Mouse (Mus musculus) c-Kit-positive CD71-positive TER-119-negative erythroid progenitor cells, embryonic 14.5 days (primary cell): Measurements from ENCODE around the gene Gm20388.
"Not testable (repeated sequence)": the region's sequence is repeated elsewhere in the genome, so short reads cannot be mapped to it uniquely, and the experiment has no call there.

Source experiments
- DNase-seq: peaks from one replicate; pipeline ENCODE4 v3.0.0-alpha.2; 2013; ENCODE audit warnings: low read depth

The Gm20388 gene

GRCm38 (mm10) chr8:120315644-120316043, 405.0 kb downstream of the Gm20388 start:
- no peak for DNase-seq

- no peak for DNase-seq
Measured at GRCm38 (mm10) chr8:120316707-120317106, 406.1 kb downstream of the Gm20388 start.

GRCm38 (mm10) chr8:120317118-120317824, 406.6 kb downstream of the Gm20388 start:
- no peak for DNase-seq

GRCm38 (mm10) chr8:120318476-120318991, 407.9 kb downstream of the Gm20388 start:
- DNase-seq = no peak

GRCm38 (mm10) chr8:120319449-120319848, 408.8 kb downstream of the Gm20388 start:
- peak; percentile 68 for DNase-seq

- DNase-seq = no peak
Measured at GRCm38 (mm10) chr8:120320146-120320545, 409.5 kb downstream of the Gm20388 start.

- no peak for DNase-seq
Measured at GRCm38 (mm10) chr8:120321724-120322123, 411.1 kb downstream of the Gm20388 start.

- DNase-seq = no peak
Measured at GRCm38 (mm10) chr8:120322956-120323448, 412.4 kb downstream of the Gm20388 start.

- no peak for DNase-seq
Measured at GRCm38 (mm10) chr8:120324555-120324954, 413.9 kb downstream of the Gm20388 start.

- DNase-seq = no peak
Measured at GRCm38 (mm10) chr8:120325172-120325767, 414.6 kb downstream of the Gm20388 start.

GRCm38 (mm10) chr8:120327131-120327554, 416.5 kb downstream of the Gm20388 start:
- DNase-seq = no peak

- no peak for DNase-seq
Measured at GRCm38 (mm10) chr8:120328361-120329022, 417.9 kb downstream of the Gm20388 start.

GRCm38 (mm10) chr8:120329030-120329748, 418.5 kb downstream of the Gm20388 start:
- DNase-seq = no peak

GRCm38 (mm10) chr8:120331027-120331426, 420.4 kb downstream of the Gm20388 start:
- no peak for DNase-seq

- no peak for DNase-seq
Measured at GRCm38 (mm10) chr8:120332379-120333229, 422.0 kb downstream of the Gm20388 start.

GRCm38 (mm10) chr8:120333681-120334080, 423.0 kb downstream of the Gm20388 start:
- no peak for DNase-seq

GRCm38 (mm10) chr8:120334261-120334660, 423.6 kb downstream of the Gm20388 start:
- not testable (repeated sequence) for DNase-seq

- DNase-seq = no peak
Measured at GRCm38 (mm10) chr8:120334878-120335261, 424.2 kb downstream of the Gm20388 start.

GRCm38 (mm10) chr8:120335262-120336086, 424.8 kb downstream of the Gm20388 start:
- no peak for DNase-seq

- no peak for DNase-seq
Measured at GRCm38 (mm10) chr8:120336087-120336380, 425.4 kb downstream of the Gm20388 start.
